Mouse (Mus musculus): ENCODE measurements around the gene Tgm2. TPM values are rescaled to one million over a fixed set of nuclear protein-coding genes. Genes with fewer than 3 reads are reported as not detected.

Tgm2 gene
- polyA plus RNA-seq, 1 experiment from 2014 or later, result 10.1 TPM

DNA sequence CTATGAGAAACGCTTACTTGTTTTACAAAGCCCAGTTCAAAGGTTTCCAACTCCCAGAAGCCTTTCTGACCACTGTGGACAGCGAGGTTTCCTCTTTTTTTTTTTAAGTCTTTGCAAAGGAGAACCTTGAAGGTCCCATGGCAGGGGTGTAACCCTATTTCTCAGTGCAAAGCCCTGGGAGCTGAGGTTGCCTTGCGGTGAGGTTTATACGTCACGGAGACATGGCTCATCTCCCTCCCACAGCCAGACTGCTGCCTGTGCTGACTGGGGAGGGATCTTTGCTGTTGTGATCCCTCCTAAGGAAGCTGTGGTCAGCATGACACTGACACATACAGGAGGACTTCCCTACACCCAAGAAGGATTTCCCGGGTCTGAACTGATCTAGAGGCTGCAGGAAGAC, 13.2 kb downstream of the Tgm2 start:
- WGBS, result 83% methylated on average over 6 of the region's 6 CpGs
- no peak overlapping the region for H3K4me3 ChIP-seq
- H3K27me3 ChIP-seq (replicated peaks), result no peaks in the 10 kb centered on the region
- no peaks in the 10 kb centered on the region for H3K4me1 ChIP-seq
- H3K9me3 ChIP-seq, result no peaks in the 10 kb centered on the region
- H3K4me2 ChIP-seq, result no peak overlapping the region
- no peak for ATAC-seq (replicated peaks)
- no peaks in the 10 kb centered on the region for H3K36me3 ChIP-seq (replicated peaks)
- no peak overlapping the region for H3K9ac ChIP-seq
- no peak overlapping the region for H3K27ac ChIP-seq

- 87% methylated on average over 10 of the region's 10 CpGs for WGBS
- H3K9me3 ChIP-seq, result no peaks in the 10 kb centered on the region
- no peak overlapping the region for H3K9ac ChIP-seq
- H3K4me3 ChIP-seq, result no peak overlapping the region
- H3K36me3 ChIP-seq (replicated peaks), result no peaks in the 10 kb centered on the region
- ATAC-seq (replicated peaks), result no peak
- no peak overlapping the region for H3K27ac ChIP-seq
- H3K4me1 ChIP-seq, result no peaks in the 10 kb centered on the region
- no peak overlapping the region for H3K4me2 ChIP-seq
- H3K27me3 ChIP-seq (replicated peaks), result no peaks in the 10 kb centered on the region
Observed at GRCm38 (mm10) chr2:158132320-158132719, 13.9 kb downstream of the Tgm2 start.

- H3K9ac ChIP-seq, result no peak overlapping the region
- H3K27me3 ChIP-seq (replicated peaks), result no peaks in the 10 kb centered on the region
- no peak overlapping the region for H3K4me2 ChIP-seq
- H3K4me3 ChIP-seq, result no peak overlapping the region
- no peak overlapping the region for H3K27ac ChIP-seq
- H3K36me3 ChIP-seq (replicated peaks), result no peaks in the 10 kb centered on the region
- 92% methylated on average over 13 of the region's 13 CpGs for WGBS
- H3K4me1 ChIP-seq, result no peaks in the 10 kb centered on the region
- no peak for ATAC-seq (replicated peaks)
- H3K9me3 ChIP-seq, result no peaks in the 10 kb centered on the region
Observed at GRCm38 (mm10) chr2:158131197-158131835, 14.9 kb downstream of the Tgm2 start.

DNA sequence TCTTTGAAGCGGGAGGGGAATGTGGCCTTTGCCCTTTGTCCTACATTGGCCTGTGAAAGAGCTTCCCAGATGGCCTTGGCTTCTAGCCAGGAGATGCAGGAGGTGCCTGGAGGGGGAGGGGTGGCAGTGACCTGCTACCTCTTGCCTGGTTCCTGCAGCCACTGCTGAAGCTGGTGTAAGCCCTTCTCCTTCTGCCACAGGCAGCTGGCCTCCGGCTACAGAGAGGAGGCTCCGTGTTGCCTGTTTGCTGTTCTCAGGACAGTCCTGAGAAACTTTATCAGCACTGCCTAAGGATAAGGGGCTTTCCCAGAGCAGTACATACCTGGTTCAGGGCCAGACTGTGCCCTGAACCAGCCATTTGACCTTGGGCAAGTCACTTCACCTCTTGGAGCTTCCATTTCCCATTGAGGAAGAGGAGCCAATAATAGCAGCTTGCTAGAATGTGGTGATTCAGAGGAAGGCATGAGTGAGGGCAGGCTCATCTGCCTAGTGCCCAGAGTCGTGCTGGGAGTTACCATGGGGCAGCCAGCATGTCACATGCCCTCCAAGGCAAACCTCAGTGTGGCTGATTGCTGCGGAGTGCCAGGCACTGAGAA, 15.7 kb downstream of the Tgm2 start:
- Histone ChIP-seq H3K9me3 (no peaks in the 10 kb centered on the region), H3K36me3 (replicated peaks) (no peaks in the 10 kb centered on the region), H3K9ac (no peak overlapping the region), H3K4me1 (no peaks in the 10 kb centered on the region), H3K4me2 (no peak overlapping the region), H3K27ac (no peak overlapping the region), H3K27me3 (replicated peaks) (no peaks in the 10 kb centered on the region), H3K4me3 (no peak overlapping the region)
- no peak for ATAC-seq (replicated peaks)
- WGBS, result 50% methylated on average over 5 of the region's 5 CpGs

DNA sequence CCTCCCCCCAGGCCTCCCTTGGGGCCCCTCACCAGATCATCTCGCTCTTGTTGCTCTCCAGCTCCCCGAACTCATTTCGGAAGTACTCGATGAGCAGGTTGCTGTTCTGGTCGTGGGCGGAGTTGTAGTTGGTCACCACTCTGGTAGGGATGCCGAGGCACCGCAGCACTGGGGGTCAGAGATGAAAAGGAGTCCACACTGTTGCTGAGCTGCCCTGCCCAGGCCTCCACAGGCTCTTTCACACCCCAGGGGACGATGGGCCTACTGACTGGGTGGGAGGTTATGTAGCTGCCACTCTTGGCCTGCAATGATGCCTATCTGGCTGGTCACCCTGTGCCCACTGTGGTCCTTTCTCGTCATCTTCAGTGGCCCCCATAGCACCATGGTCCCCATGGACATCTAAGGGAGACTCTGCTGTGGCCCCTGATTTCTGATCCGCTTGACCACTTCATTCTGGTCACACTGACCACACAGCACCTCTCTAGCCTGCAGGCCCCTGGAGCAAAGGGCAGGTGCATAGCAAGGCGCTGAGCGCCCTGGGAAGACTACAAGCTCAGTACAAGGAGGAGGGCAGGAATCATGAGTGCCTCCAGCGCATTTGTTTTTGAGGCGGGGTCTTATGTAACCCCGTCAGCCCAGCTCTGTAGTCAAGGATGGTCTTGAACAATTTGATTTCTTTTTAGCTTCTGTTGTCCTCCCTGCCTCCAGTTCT, 16.8 kb downstream of the Tgm2 start:
- WGBS, result 85% methylated on average over 16 of the region's 16 CpGs
- H3K9me3 ChIP-seq, result no peaks in the 10 kb centered on the region
- H3K4me2 ChIP-seq, result no peak overlapping the region
- H3K4me3 ChIP-seq, result no peak overlapping the region
- ATAC-seq (replicated peaks), result no peak
- H3K27ac ChIP-seq, result no peak overlapping the region
- no peaks in the 10 kb centered on the region for H3K4me1 ChIP-seq
- no peaks in the 10 kb centered on the region for H3K36me3 ChIP-seq (replicated peaks)
- no peak overlapping the region for H3K9ac ChIP-seq
- H3K27me3 ChIP-seq (replicated peaks), result no peaks in the 10 kb centered on the region

- no peak overlapping the region for H3K4me2 ChIP-seq
- no peaks in the 10 kb centered on the region for H3K27me3 ChIP-seq (replicated peaks)
- no peak overlapping the region for H3K9ac ChIP-seq
- no peaks in the 10 kb centered on the region for H3K36me3 ChIP-seq (replicated peaks)
- no peaks in the 10 kb centered on the region for H3K9me3 ChIP-seq
- H3K4me1 ChIP-seq, result no peaks in the 10 kb centered on the region
- WGBS, result 86% methylated on average over 8 of the region's 8 CpGs
- H3K4me3 ChIP-seq, result no peak overlapping the region
- no peak for ATAC-seq (replicated peaks)
- no peak overlapping the region for H3K27ac ChIP-seq
Observed at GRCm38 (mm10) chr2:158128461-158129130, 17.6 kb downstream of the Tgm2 start.

GRCm38 (mm10) chr2:158127872-158128271, 18.4 kb downstream of the Tgm2 start:
- no peaks in the 10 kb centered on the region for H3K4me1 ChIP-seq
- H3K4me3 ChIP-seq, result no peak overlapping the region
- no peaks in the 10 kb centered on the region for H3K36me3 ChIP-seq (replicated peaks)
- H3K9ac ChIP-seq, result no peak overlapping the region
- no peak overlapping the region for H3K27ac ChIP-seq
- no peaks in the 10 kb centered on the region for H3K27me3 ChIP-seq (replicated peaks)
- no peaks in the 10 kb centered on the region for H3K9me3 ChIP-seq
- 89% methylated on average over 7 of the region's 7 CpGs for WGBS
- no peak for ATAC-seq (replicated peaks)
- H3K4me2 ChIP-seq, result no peak overlapping the region

GRCm38 (mm10) chr2:158127245-158127644, 19.0 kb downstream of the Tgm2 start:
- H3K4me3 ChIP-seq, result no peak overlapping the region
- no peak overlapping the region for H3K4me2 ChIP-seq
- no peaks in the 10 kb centered on the region for H3K36me3 ChIP-seq (replicated peaks)
- H3K27ac ChIP-seq, result no peak overlapping the region
- H3K9me3 ChIP-seq, result no peaks in the 10 kb centered on the region
- 98% methylated on average over 6 of the region's 6 CpGs for WGBS
- H3K9ac ChIP-seq, result no peak overlapping the region
- H3K4me1 ChIP-seq, result no peaks in the 10 kb centered on the region
- no peak for ATAC-seq (replicated peaks)
- no peaks in the 10 kb centered on the region for H3K27me3 ChIP-seq (replicated peaks)

GRCm38 (mm10) chr2:158122814-158123213, 23.4 kb downstream of the Tgm2 start:
- no peak for ATAC-seq (replicated peaks)
- Histone ChIP-seq H3K27me3 (replicated peaks) (no peaks in the 10 kb centered on the region), H3K4me2 (no peak overlapping the region), H3K4me1 (peaks cover 5% of the 10 kb centered on the region; the same call in 1 of the 2 replicates), H3K36me3 (replicated peaks) (no peaks in the 10 kb centered on the region), H3K9me3 (no peaks in the 10 kb centered on the region), H3K9ac (no peak overlapping the region), H3K27ac (no peak overlapping the region), H3K4me3 (no peak overlapping the region)
- 74% methylated on average over 6 of the region's 6 CpGs for WGBS

DNA sequence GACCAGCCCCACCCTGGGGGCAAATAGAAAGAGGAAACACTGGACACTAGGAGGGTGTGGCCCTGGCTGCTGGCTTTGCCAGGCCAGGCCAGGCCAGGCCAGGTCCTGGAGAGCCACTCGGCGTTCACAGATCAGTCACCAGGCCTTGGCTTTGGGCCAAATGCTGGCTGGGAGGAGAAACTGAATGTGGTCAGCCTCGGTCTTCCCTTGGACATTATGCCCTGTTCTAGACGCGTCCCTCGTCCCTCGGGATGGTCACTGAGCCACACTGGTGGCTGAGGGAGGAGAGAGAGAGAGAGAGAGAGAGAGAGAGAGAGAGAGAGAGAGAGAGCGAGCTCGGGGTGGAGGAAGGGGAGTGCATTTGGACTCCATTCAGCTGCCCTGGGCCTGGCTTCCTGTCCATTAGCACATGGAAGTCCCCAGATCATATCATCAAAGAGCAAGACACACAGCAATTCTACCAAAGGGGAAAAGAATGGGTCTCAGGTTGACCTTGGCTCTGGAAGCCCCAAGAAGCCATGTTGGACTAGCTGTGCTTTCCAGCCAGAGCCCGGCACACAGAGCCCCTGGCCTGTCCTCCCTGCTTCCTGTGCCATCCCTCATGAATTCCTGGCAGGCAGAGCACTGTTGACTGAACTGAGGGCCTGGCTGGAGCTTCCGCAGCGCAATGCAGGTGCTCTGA, 24.4 kb downstream of the Tgm2 start:
- Histone ChIP-seq H3K27me3 (replicated peaks) (no peaks in the 10 kb centered on the region), H3K27ac (no peak overlapping the region), H3K4me2 (no peak overlapping the region), H3K9me3 (no peaks in the 10 kb centered on the region), H3K36me3 (replicated peaks) (no peaks in the 10 kb centered on the region), H3K4me3 (no peak overlapping the region), H3K9ac (no peak overlapping the region), H3K4me1 (peaks cover 5% of the 10 kb centered on the region; the same call in 1 of the 2 replicates)
- 66% methylated on average over 12 of the region's 12 CpGs for WGBS
- ATAC-seq (replicated peaks), result no peak

DNA sequence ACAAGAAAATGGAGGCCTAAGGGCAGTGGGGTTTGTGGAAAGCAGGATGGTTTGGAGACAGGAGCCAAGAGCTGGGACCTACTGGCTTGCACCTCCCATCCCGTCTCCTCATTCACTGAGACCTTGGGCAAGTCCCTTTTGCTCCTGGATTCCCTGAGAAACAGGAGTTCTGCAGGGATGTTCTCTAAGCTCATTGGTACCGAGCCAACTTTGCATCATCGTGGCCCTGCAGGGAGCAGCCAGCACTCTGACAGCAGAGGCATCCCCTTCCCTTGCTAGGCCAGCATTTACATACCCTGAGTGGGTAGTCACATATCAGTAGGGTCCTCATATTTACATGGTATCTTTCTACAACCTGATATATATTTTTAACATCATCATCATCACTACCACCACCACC, 25.4 kb downstream of the Tgm2 start:
- no peaks in the 10 kb centered on the region for H3K27me3 ChIP-seq (replicated peaks)
- H3K9me3 ChIP-seq, result no peaks in the 10 kb centered on the region
- H3K4me1 ChIP-seq, result peaks cover 5% of the 10 kb centered on the region; the same call in 1 of the 2 replicates
- H3K27ac ChIP-seq, result no peak overlapping the region
- H3K9ac ChIP-seq, result no peak overlapping the region
- 81% methylated on average over 3 of the region's 3 CpGs for WGBS
- H3K4me3 ChIP-seq, result no peak overlapping the region
- no peaks in the 10 kb centered on the region for H3K36me3 ChIP-seq (replicated peaks)
- ATAC-seq (replicated peaks), result no peak
- no peak overlapping the region for H3K4me2 ChIP-seq

DNA sequence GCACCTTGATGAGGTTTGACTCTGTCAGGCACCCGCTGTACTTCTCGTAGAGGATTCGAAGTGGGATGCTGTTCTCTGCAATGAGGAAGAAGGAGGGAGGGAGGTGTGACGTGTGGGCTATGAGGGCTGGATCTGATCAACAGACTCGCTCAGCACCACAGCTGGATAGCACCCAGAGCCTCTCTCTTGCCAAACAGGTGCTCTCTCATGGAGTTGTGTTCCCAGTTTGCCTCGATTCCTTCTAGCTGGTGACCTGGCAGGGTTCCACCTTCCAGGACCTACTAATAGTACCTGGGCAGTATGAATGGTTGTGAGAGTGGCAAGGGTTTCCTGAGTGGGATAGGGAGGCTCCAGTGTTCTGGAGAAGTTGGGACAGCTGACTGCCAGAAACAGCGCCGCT, 26.0 kb downstream of the Tgm2 start:
- Histone ChIP-seq H3K9me3 (no peaks in the 10 kb centered on the region), H3K36me3 (replicated peaks) (no peaks in the 10 kb centered on the region), H3K9ac (no peak overlapping the region), H3K4me1 (peaks cover 5% of the 10 kb centered on the region; the same call in 1 of the 2 replicates), H3K4me3 (no peak overlapping the region), H3K4me2 (no peak overlapping the region), H3K27me3 (replicated peaks) (no peaks in the 10 kb centered on the region), H3K27ac (no peak overlapping the region)
- ATAC-seq (replicated peaks), result no peak
- 88% methylated on average over 8 of the region's 8 CpGs for WGBS

All from midbrain, embryonic 15.5 days (tissue).